Mouse (Mus musculus): ENCODE results near the gene Zfp993.
"Not testable (repeated sequence)": the region's sequence is repeated elsewhere in the genome, so short reads cannot be mapped to it uniquely, and the experiment has no call there.

The Zfp993 gene

GRCm38 (mm10) chr4:146610774-146611400 is at the start of gene Zfp993:
TSS of gene Zfp993 (plus strand) at chr4:146610961.
- not testable (repeated sequence) for DNase-seq

DNA sequence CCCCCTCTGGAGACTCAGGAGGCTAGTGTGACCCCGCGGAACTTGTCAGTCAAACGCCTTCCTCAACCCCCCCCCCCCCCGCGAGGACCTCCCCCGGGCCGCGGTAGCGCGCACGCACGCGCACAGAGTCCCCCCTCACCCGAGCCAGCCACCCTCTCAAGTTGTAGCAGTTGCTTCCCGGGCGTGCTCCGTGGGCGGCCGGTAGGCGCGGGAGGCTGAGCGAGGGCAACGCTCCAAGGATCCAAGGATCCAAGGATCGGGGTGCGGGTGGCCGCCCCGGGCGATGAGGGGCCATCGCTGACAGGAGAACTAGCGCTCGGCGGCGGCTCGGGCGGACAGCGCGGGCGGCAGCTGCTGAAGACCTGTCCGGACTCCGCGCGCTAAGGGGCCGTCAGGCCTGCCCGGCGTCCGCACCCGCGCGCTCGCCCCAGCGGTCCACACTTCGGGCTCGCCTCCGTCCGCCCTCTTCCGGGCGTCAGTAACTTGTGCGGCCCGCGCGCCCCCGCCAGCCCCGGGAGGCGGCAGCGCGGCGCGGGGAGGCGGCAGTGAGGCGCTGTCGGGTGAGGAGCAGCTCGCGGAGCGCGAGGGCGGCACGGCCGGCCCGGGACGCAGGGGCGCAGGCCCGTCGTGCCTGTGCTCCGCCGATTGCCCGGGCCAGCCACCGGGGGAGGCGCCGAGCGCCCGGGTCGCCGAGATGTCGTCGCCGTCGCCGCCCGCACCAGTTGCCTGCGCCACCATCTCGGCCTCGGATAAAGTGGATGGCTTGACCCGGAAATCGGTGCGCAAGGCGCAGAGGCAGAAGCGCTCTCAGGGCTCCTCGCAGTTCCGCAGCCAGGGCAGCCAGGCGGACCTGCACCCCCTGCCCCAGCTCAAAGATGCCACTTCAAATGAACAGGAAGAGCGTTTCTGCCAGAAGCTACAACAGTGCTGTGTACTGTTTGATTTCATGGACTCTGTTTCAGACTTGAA is 30.6 kb upstream of the Zfp993 start:
- DNase-seq = not testable (repeated sequence)

GRCm38 (mm10) chr4:146603578-146604399 is 7.0 kb upstream of the Zfp993 start:
- DNase-seq = not testable (repeated sequence)

GRCm38 (mm10) chr4:146644367-146644766 is 33.6 kb downstream of the Zfp993 start:
- not testable (repeated sequence) for DNase-seq

DNA sequence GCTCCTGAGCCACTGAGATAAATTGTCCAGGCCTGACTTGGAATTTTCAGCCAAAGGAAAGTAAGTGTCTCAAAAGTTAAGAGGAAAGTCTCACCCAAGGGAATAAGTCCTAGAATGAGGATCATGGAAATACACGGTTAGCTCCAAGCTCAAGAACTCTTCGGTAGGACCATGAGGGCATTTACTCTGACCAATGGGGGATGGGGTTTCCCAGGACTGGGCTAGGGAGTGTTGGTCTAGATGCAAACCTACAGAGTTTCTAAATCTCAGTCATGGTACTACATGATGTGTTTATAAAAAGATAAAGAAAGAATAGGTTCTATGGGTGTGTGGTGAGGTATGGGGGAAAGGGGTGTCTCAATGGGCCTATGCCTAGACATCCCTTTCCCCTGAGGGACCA is 38.9 kb downstream of the Zfp993 start:
- not testable (repeated sequence) for DNase-seq

DNA sequence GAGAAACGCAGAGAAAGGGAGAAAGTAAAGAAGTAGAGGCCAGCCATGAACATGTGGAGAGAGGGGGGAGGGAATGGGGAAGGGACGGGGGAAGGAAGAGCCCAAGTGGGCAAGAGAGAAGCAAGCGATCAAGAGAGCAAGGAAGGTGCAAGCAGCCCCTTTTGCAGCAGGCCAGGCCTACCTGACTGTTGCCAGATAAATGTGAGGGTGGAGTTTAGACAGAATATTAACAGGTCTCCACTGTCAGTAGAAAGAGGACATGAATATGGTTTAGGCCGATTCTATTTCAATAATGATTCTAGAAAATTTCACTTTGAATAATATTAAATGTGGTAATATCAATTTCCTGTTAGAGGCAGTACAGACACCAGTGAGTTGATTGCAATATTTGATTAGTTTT is 39.4 kb downstream of the Zfp993 start:
- DNase-seq = not testable (repeated sequence)

- DNase-seq = not testable (repeated sequence)
Observed at GRCm38 (mm10) chr4:146650639-146651038, 39.9 kb downstream of the Zfp993 start.

Data from liver (tissue).